Mouse (Mus musculus) regulatory T cell (primary cell): Measurements from ENCODE around the gene Htra2.

Experiments
- in situ Hi-C: fragments of 300-600 bp; cut with MboI, MseI; formaldehyde crosslinking; loops from one replicate; pipeline ENCODE4 v1.15.1; 2025; ENCODE audit warnings: high pct_unique_total_duplicates

Gene Htra2

DNA sequence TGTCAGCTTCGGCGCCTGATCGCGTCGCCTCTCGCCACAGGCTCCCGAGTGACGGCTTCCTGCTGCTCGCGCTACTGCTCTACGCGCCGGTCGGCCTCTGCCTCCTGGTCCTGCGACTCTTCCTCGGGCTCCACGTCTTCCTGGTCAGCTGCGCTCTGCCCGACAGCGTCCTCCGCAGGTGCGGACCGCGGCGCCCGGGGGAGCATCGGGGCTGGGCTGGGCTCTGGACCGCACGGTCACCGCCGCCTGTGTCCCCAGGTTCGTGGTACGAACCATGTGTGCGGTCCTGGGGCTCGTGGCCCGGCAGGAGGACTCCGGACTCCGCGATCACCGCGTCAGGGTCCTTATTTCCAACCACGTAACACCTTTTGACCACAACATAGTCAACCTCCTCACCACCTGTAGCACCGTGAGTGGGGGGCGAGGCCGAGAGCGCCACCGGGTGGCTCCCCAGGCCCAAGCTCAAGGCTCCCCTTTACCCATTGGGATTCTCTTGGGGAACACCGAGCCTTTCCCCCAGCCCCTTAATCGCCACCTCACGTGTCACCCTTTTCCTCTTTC, at the start of gene Htra2:
Htra2 (minus strand) TSS at position 403 of the 561 bp plus-strand sequence.
- in situ Hi-C loops: loop anchor here (10.0 kb wide), 1 partner anchor 50 kb away; no protein-coding TSS in a partner anchor

- in situ Hi-C loops: loop anchor here (5.0 to 10.0 kb wide), 2 partner anchors 192 to 359 kb away; no protein-coding TSS in a partner anchor
Measured at GRCm38 (mm10) chr6:83104158-83104557, 49.1 kb upstream of the Htra2 start.

GRCm38 (mm10) chr6:83103130-83103650, 48.1 kb upstream of the Htra2 start:
- in situ Hi-C loops: loop anchor here (5.0 to 10.0 kb wide), 2 partner anchors 191 to 358 kb away; no protein-coding TSS in a partner anchor

DNA sequence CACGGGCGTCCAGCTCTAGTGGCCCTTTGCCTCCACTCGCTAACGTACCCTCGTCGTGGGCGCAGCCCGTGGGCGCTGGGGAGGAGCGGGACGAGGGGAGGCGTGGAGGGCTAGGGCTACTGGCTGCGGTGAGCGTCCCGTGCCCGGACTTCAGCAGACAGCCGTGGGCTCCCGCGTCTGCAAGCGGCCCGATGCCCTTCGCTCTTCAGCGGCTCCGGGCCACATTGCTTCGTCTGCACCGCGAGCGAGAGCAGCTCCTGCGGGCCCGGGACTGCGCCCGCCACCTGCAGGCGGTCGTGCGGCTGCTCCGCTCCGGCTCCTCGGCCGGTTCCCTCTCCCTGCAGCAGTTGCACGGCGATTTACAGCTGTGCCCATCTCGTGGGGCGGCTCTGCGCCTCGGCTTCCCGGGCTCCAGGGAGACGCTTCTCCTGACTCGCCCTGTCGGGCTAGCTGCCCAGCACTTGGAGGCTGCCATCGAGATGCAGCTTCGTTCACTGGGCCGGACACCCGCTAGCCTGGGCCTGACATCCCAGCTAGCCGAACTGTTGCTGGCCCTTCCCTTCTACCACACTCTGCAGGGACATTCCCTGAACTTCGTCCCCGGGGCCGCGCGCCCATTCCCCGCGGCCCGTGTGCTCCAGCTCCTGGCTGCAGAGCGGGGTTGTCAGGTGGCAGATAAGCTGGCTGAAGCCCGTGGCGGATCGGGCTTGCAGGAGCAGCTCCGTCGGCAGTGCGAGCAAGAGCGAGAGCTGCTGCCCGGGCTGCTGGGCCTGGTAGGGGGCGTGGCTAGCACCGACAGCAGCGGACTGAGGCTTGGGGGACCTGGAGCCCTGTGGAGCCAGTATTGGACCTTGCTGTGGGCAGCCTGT, 46.8 kb upstream of the Htra2 start:
- in situ Hi-C loops: loop anchor here (5.0 to 10.0 kb wide), 2 partner anchors 190 to 357 kb away; no protein-coding TSS in a partner anchor

- in situ Hi-C loops: loop anchor here (5.0 to 10.0 kb wide), 2 partner anchors 189 to 357 kb away; no protein-coding TSS in a partner anchor
Measured at GRCm38 (mm10) chr6:83101316-83101687, 46.2 kb upstream of the Htra2 start, which contains the start of the genes Ccdc142 and Gm42688. Ccdc142 (plus strand) TSS chr6:83101601. Gm42688 (plus strand) TSS chr6:83101617.

DNA sequence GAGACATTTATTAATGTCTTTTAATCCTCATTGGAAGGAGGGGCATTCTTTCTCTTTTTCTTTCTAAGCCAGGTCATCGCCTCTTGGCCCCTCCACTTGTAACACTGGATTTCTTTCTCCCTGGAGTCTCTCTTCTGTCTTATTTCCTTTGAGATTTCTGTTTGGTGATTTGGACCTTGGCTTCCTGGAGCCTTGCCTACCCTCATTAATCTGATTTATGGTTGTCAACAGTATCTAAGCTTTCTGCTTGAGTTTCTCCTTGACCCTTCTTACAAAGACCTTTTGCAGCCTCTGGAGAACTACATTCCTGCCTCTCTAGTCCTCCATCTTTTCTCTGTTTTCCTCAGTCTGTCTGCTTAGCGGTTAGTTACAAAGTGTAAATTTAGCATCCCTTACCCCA, 43.3 kb upstream of the Htra2 start:
- in situ Hi-C loops: loop anchor here (5.0 kb wide), 1 partner anchor 101 kb away; no protein-coding TSS in a partner anchor

GRCm38 (mm10) chr6:83095968-83096367, 40.9 kb upstream of the Htra2 start:
- in situ Hi-C loops: loop anchor here (5.0 kb wide), 1 partner anchor 99 kb away; no protein-coding TSS in a partner anchor

GRCm38 (mm10) chr6:83092416-83093127, 37.5 kb upstream of the Htra2 start:
- in situ Hi-C loops: no loop called here

- in situ Hi-C loops: no loop called here
Measured at GRCm38 (mm10) chr6:83087926-83088260, 32.8 kb upstream of the Htra2 start.

DNA sequence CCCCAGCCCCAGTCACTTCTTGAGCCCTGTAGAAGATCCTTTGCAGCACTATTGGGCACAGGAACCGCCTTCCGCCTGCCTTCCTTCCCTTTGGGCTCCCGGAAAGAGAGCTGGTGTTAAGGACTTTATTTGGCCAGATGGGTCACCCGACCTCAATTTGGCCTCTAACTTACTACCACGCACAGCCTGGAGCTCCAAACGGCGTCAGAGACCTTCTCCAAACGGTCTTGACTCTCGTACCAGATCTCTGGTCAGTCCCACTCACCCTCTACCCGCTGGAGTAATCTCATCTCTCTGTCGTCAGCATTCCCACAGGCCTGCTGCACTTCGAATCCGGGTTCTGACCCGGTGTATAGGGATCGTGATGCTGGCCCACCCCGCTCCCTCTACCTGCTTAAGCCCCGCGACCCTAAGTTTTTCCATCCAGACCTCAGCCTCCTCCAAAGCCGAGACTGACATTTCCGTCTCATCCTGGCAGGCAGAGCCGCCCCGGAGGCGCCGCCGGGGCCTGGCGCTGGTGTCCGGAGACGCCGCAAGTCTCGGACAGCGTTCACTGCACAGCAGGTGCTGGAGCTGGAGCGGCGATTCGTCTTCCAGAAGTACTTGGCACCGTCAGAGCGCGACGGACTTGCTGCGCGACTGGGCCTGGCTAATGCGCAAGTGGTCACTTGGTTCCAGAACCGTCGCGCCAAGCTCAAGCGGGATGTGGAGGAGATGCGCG, 32.3 kb upstream of the Htra2 start:
- in situ Hi-C loops: no loop called here

DNA sequence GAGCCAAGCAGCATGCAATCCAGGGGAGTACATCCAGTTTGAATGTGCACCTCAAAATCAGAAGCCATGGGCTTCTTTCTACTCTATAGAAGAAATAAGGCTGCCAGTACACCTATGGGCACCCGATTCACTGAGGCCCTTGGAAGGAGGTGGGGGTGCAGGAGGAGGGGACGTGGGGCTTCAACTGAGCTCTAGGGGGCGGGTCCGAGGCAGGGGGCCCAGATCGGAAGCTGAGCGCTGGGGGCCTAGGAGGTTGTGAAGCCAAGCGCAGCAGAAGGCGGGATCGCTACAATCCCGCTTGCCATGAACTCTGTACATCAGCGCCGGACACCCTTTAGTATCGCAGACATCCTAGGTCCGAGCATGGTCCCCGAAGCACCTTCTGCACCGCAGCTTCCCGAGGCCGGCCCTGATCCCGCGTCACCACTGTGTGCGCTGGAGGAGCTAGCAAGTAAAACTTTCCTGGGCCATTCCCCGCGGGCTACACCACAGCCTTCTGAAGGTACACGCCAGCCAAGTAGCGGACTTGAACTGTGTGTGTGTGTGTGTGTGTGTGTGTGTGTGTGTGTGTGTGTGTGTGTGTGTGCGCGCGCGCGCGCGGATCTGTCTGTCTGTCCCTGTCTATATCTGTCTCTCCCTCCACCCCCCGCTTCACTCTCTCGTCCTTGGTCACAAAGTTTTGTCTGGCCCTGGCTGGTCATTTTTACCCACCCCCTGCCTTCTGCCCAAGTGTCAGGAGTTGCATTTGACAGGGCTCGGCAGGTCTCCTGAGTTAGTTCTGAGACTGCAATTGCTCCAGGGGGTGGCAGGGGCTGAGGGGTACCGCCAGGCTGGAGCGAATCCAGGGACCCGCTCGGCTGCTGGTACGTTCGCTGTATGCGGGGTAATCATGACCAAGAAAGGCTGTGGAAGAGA, 31.3 kb upstream of the Htra2 start, which contains the start of gene Lbx2:
Lbx2 (plus strand) TSS at position 247 of the 915 bp plus-strand sequence.
- in situ Hi-C loops: no loop called here

DNA sequence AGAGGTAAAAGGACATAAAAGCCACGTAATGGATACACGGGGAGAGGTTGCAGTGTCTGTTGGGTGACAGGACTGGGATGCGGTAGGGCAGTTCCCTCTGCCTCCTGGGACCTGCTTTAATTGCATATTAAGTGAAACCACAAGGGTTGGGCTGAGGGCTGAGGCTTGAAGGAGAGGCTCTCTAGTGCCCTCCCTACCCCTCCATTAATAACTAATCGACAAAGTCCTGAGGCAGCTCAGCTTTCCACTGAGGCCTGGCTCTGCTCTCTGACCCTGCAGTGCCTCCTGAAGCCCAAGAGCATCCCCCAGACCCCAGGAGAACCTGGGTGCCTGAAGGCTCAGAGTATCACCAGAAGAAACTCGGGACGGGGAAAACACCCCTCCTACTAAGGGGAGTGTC, 29.4 kb upstream of the Htra2 start:
- in situ Hi-C loops: no loop called here

DNA sequence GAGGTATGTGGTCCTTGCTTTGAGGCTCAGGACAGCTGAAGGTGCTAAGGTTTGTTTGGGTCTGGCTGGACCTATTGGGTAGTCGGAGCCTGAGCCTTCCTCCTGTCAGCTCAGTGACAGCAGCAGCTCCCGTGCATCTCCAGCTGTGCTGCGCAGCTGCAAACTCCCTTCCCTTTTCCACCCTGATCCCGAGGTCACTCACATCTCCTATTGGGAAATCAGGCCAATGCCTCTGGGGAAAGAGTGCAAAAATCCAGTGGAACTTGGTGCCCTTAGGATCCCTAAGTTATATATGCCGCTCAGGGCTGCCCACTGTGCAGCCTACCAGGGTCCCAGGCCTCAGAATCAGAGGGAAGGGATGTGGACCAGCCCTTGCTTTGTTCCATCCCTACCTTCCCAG, 28.4 kb upstream of the Htra2 start:
- in situ Hi-C loops: no loop called here

GRCm38 (mm10) chr6:83080210-83080609, 25.1 kb upstream of the Htra2 start:
- in situ Hi-C loops: no loop called here

- in situ Hi-C loops: no loop called here
Measured at GRCm38 (mm10) chr6:83078324-83078858, 23.3 kb upstream of the Htra2 start.

GRCm38 (mm10) chr6:83077630-83078323, 22.7 kb upstream of the Htra2 start, which contains the start of gene Pcgf1:
Pcgf1 (plus strand) TSS chr6:83077869.
- in situ Hi-C loops: no loop called here

GRCm38 (mm10) chr6:83074979-83075378, 19.9 kb upstream of the Htra2 start:
- in situ Hi-C loops: no loop called here

- in situ Hi-C loops: no loop called here
Measured at GRCm38 (mm10) chr6:83071220-83071619, 16.1 kb upstream of the Htra2 start.
